8 mouse cellular contexts compared by ENCODE assay signal in the genomic region with DNA sequence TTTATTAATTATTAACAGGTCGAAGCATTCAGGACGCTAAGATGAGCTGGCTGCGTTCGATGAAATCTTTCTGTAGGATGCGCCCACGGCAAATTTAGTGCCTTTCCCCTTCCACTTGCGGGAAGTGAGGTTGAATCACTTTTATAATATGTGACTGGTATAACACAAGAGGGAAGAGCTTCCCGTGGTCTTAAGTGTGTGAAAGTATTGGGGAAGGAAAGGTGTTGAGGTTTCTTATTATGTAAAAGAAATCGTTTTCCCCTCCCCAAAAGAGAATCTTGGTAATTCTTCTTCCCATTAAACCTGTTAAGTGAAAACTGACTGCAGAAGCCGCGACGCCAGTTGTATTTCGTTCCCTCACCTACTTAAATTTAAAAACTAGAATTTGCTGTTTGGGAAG.
A peak's percentile ranks its signal among the peaks of the same experiment; 100 is the strongest.
DNase-seq lines count a peak whose midpoint lies in the region; ATAC-seq and TF ChIP-seq lines count a peak whose summit lies in the region.

No protein-coding gene starts in this region.

- intact Hi-C loops in heart, postnatal 14 days (cut with DNase I) = loop anchor here (5.0 to 10.0 kb wide), 2 partner anchors 164 to 577 kb away; no protein-coding TSS in a partner anchor
- intact Hi-C loops in left cerebral cortex, postnatal 36 days (cut with DNase I) = loop anchor here (10.0 kb wide), 2 partner anchors 167 to 1277 kb away; no protein-coding TSS in a partner anchor

- ATAC-seq in heart, postnatal 0 days (ENCODE audit: insufficient read depth, low read depth) = no peak
- ATAC-seq in liver, embryonic 16.5 days (ENCODE audit: low read depth) = no peak

- H3K9ac ChIP-seq in ES-E14 (ENCODE audit: insufficient read depth, low read depth, low read length, poor library complexity, severe bottlenecking) = no peak overlapping the region
- H3K9ac ChIP-seq in heart, postnatal 0 days (replicated peaks; ENCODE audit: low read depth, low read length) = no peak overlapping the region
- no peak overlapping the region for H3K9ac ChIP-seq in liver, embryonic 16.5 days (ENCODE audit: low read depth, low read length)

- H3K36me3 ChIP-seq in heart, embryonic 10.5 days = no peaks in the 10 kb centered on the region
- H3K36me3 ChIP-seq in ES-E14 (ENCODE audit: control insufficient read depth, insufficient read depth, low read length, poor library complexity, severe bottlenecking) = no peaks in the 10 kb centered on the region
- no peaks in the 10 kb centered on the region for H3K36me3 ChIP-seq in heart, postnatal 0 days (replicated peaks; ENCODE audit: control insufficient read depth, insufficient read depth, low read length)
- H3K36me3 ChIP-seq in liver, embryonic 16.5 days (ENCODE audit: control insufficient read depth, insufficient read depth) = no peaks in the 10 kb centered on the region

- H3K4me2 ChIP-seq in heart, postnatal 0 days (ENCODE audit: low read depth, low read length) = peak overlapping the region; percentile 91
- peak overlapping the region; percentile 65; the same call in 1 of the 2 replicates for H3K4me2 ChIP-seq in liver, embryonic 16.5 days (ENCODE audit: low read depth, low read length)

- 13% methylated on average over 13 of the region's 13 CpGs for WGBS in heart, embryonic 10.5 days
- WGBS in heart, postnatal 0 days = 39% methylated on average over 13 of the region's 13 CpGs
- 9% methylated on average over 13 of the region's 13 CpGs for WGBS in liver, embryonic 16.5 days (ENCODE audit: insufficient replicate concordance)

- no peak for TF ChIP-seq CTCF in heart, postnatal 0 days (IDR thresholded peaks at IDR 0.05; ENCODE audit: low read depth)

- no peak for TF ChIP-seq EP300 in heart, postnatal 0 days (IDR thresholded peaks at IDR 0.05; ENCODE audit: low read depth)

- no peak for DNase-seq in heart, embryonic 10.5 days (ENCODE audit: low spot score)
- DNase-seq in heart, postnatal 14 days = no peak
- no peak for DNase-seq in ES-E14 (ENCODE audit: low read depth, low spot score)
- DNase-seq in heart, postnatal 0 days (ENCODE audit: low spot score) = no peak
- no peak for DNase-seq in testis, postnatal 10 days (ENCODE audit: low spot score)
- DNase-seq in left cerebral cortex, postnatal 36 days (ENCODE audit: low spot score in 2 of 2) = no peak
- DNase-seq in B cell, adult 2 months = no peak

- no peaks in the 10 kb centered on the region for H3K9me3 ChIP-seq in heart, embryonic 10.5 days
- H3K9me3 ChIP-seq in ES-E14 (ENCODE audit: control insufficient read depth, insufficient read depth, low read depth, low read length) = no peaks in the 10 kb centered on the region
- no peaks in the 10 kb centered on the region for H3K9me3 ChIP-seq in heart, postnatal 0 days (replicated peaks; ENCODE audit: control insufficient read depth, low read length)
- no peaks in the 10 kb centered on the region for H3K9me3 ChIP-seq in liver, embryonic 16.5 days (replicated peaks; ENCODE audit: control insufficient read depth, low read length)

- peak overlapping the region; percentile 87 for H3K4me3 ChIP-seq in heart, embryonic 10.5 days
- peak overlapping the region; percentile 63 to 83 for H3K4me3 ChIP-seq in ES-E14 (ENCODE audit: insufficient read depth in 1 of 2, low read depth in 1 of 2, low read length in 2 of 2, poor library complexity in 1 of 2, severe bottlenecking in 1 of 2)
- peak overlapping the region; percentile 72 for H3K4me3 ChIP-seq in heart, postnatal 0 days (ENCODE audit: low read depth, low read length)
- H3K4me3 ChIP-seq in liver, embryonic 16.5 days (ENCODE audit: low read depth, low read length) = peak overlapping the region; percentile 63

- H3K4me1 ChIP-seq in heart, embryonic 10.5 days = peaks cover 22% of the 10 kb centered on the region
- H3K4me1 ChIP-seq in ES-E14 (ENCODE audit: control insufficient read depth in 2 of 2, insufficient read depth in 2 of 2, low read length in 2 of 2, poor library complexity in 1 of 2) = no peaks in the 10 kb centered on the region
- H3K4me1 ChIP-seq in heart, postnatal 0 days (ENCODE audit: control insufficient read depth, insufficient read depth) = peaks cover 5% of the 10 kb centered on the region
- peaks cover 5% of the 10 kb centered on the region for H3K4me1 ChIP-seq in liver, embryonic 16.5 days (ENCODE audit: control insufficient read depth, low read depth, low read length)

- H3K27ac ChIP-seq in heart, embryonic 10.5 days = peak overlapping the region; percentile 89; the same call in 1 of the 2 replicates
- H3K27ac ChIP-seq in ES-E14 (ENCODE audit: insufficient read depth, low read depth, low read length, poor library complexity, severe bottlenecking) = no peak overlapping the region
- H3K27ac ChIP-seq in heart, postnatal 0 days (ENCODE audit: low read depth) = no peak overlapping the region
- H3K27ac ChIP-seq in liver, embryonic 16.5 days (ENCODE audit: low read length) = no peak overlapping the region

- in situ Hi-C loops in ES-E14 (cut with MboI; ENCODE audit: low sequenced_read_pairs in 2 of 2, unreplicated experiment in 2 of 2) = no loop called here

- H3K27me3 ChIP-seq in heart, embryonic 10.5 days (ENCODE audit: insufficient read depth, poor library complexity, severe bottlenecking) = peaks cover 21% of the 10 kb centered on the region; the same call in 1 of the 2 replicates
- no peaks in the 10 kb centered on the region for H3K27me3 ChIP-seq in heart, postnatal 0 days (ENCODE audit: control insufficient read depth, insufficient read depth, low read length)
- peaks cover 35% of the 10 kb centered on the region for H3K27me3 ChIP-seq in liver, embryonic 16.5 days (ENCODE audit: control insufficient read depth, insufficient read depth, low read depth, low read length)

TF ChIP-seq in ES-E14, 5 proteins besides CTCF, POLR2A, EP300 and RAD21:
- TF ChIP-seq CHD2 (IDR thresholded peaks at IDR 0.05; ENCODE audit: low read depth, low read length) (no peak), ZC3H11A (IDR thresholded peaks at IDR 0.05; ENCODE audit: borderline replicate concordance, low read depth, low read length) (no peak), ZNF384 (IDR thresholded peaks at IDR 0.05; ENCODE audit: low read depth, low read length) (no peak), HCFC1 (IDR thresholded peaks at IDR 0.05; ENCODE audit: borderline replicate concordance, insufficient read depth, low read length) (no peak), MAFK (IDR thresholded peaks at IDR 0.05; ENCODE audit: insufficient read depth, low read depth, low read length) (no peak)
